Mouse (Mus musculus): ENCODE data around the gene P2ry6.

P2ry6 gene

GRCm38 (mm10) chr7:100952686-100953085 lies 21.8 kb downstream of the P2ry6 start:
- in situ Hi-C loops (cut with MboI; ENCODE audit: low pct_unique_long_range_greater_than_20kb in 1 of 2, low sequenced_read_pairs in 2 of 2, unreplicated experiment in 1 of 2) = loop anchor here in 1 of 2 experiments (10.0 kb wide), 1 partner anchor 92 kb away; no protein-coding TSS in a partner anchor

DNA sequence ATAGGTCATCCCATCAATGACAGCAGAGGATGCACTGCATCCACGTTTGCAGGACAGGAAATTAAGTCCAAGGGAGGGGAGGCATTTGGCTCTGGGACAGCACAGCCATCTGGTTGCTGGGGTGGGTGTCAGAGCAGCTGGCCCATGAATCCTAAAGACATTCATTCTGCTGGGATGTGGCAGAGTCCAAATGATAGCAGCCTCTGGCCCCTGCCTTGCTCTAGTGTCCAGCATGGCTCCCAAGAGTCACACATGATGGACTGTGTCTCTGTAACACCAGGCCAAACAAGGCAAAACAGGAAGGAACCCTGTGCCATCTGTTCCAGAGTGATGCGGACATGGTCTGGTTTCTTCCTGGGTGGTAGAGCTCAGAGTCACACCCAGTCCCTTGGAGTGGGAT lies 22.5 kb downstream of the P2ry6 start:
- in situ Hi-C loops (cut with MboI; ENCODE audit: low pct_unique_long_range_greater_than_20kb in 1 of 2, low sequenced_read_pairs in 2 of 2, unreplicated experiment in 1 of 2) = loop anchor here in 1 of 2 experiments (10.0 kb wide), 1 partner anchor 93 kb away; no protein-coding TSS in a partner anchor

- in situ Hi-C loops (cut with MboI; ENCODE audit: low pct_unique_long_range_greater_than_20kb in 1 of 2, low sequenced_read_pairs in 2 of 2, unreplicated experiment in 1 of 2) = loop anchor here in 1 of 2 experiments (10.0 kb wide), 1 partner anchor 94 kb away; no protein-coding TSS in a partner anchor
These were observed 23.9 kb downstream of the P2ry6 start for GRCm38 (mm10) chr7:100950481-100951010.

GRCm38 (mm10) chr7:100950031-100950430 lies 24.4 kb downstream of the P2ry6 start:
- in situ Hi-C loops (cut with MboI; ENCODE audit: low pct_unique_long_range_greater_than_20kb in 1 of 2, low sequenced_read_pairs in 2 of 2, unreplicated experiment in 1 of 2) = loop anchor here in 1 of 2 experiments (10.0 kb wide), 1 partner anchor 95 kb away; no protein-coding TSS in a partner anchor

GRCm38 (mm10) chr7:100944738-100945137 lies 29.7 kb downstream of the P2ry6 start:
- in situ Hi-C loops (cut with MboI; ENCODE audit: low pct_unique_long_range_greater_than_20kb in 1 of 2, low sequenced_read_pairs in 2 of 2, unreplicated experiment in 1 of 2) = no loop called here

GRCm38 (mm10) chr7:100944306-100944705 lies 30.1 kb downstream of the P2ry6 start:
- in situ Hi-C loops (cut with MboI; ENCODE audit: low pct_unique_long_range_greater_than_20kb in 1 of 2, low sequenced_read_pairs in 2 of 2, unreplicated experiment in 1 of 2) = no loop called here

GRCm38 (mm10) chr7:100942789-100943615 lies 31.4 kb downstream of the P2ry6 start:
- in situ Hi-C loops (cut with MboI; ENCODE audit: low pct_unique_long_range_greater_than_20kb in 1 of 2, low sequenced_read_pairs in 2 of 2, unreplicated experiment in 1 of 2) = no loop called here

DNA sequence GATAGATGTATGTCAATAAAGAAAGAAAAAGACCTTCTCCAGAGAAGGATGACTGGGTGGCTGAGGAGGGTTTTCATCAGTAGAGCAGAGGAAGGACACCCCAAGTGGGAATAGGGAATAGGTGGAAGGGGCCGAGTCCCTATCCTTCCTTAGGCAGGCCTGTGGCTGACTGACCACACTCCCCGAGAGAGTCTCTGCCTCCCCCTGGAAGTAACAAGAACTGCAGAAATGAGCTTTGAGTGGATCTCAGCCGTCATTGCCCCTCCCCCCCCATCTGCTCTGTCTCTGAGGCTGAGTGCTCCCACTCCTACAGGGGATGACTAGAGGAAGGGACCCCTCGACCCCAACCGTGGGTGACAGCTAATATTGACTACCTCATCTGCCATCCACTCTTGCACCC lies 33.3 kb downstream of the P2ry6 start:
- in situ Hi-C loops (cut with MboI; ENCODE audit: low pct_unique_long_range_greater_than_20kb in 1 of 2, low sequenced_read_pairs in 2 of 2, unreplicated experiment in 1 of 2) = no loop called here

- in situ Hi-C loops (cut with MboI; ENCODE audit: low pct_unique_long_range_greater_than_20kb in 1 of 2, low sequenced_read_pairs in 2 of 2, unreplicated experiment in 1 of 2) = no loop called here
These were observed 36.3 kb downstream of the P2ry6 start for GRCm38 (mm10) chr7:100938106-100938505.

DNA sequence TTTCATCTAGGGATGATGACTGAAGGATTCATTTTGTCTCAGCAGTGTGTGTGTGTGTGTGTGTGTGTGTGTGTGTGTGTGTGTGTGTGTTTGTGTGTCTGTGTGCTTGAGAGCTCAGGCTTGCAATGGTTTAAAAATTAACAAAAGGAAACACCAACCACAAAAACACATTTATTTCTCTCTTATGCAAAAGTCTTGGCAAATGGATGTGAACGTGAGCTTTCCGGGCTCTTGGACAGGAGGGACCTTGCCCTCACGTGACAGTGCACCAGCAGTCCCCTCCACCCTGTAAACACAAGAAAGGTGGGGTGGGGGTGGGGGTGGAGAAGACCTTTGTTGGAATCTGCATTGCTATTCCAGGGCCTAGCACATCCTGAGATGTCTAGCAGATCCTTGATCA lies 37.0 kb downstream of the P2ry6 start:
- in situ Hi-C loops (cut with MboI; ENCODE audit: low pct_unique_long_range_greater_than_20kb in 1 of 2, low sequenced_read_pairs in 2 of 2, unreplicated experiment in 1 of 2) = no loop called here

DNA sequence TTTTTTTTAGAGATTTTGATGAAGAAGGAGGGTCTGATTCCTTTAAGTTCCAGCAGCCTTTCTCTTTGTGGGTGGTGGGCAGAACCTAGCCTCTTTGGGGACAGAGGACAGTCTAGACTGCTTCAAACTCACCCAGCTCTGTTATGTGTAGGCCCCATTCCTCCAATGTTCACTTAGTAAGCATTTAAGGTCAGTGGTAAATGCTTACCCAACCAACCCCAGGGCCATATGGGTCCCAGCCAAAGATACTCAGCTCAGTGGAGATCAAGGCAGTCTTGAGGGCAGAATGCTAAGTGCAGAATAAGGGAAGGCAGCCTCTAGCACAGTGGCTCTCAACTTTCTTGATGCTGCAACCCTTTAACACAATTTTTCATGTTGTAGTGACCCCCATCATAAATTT lies 40.9 kb downstream of the P2ry6 start:
- in situ Hi-C loops (cut with MboI; ENCODE audit: low pct_unique_long_range_greater_than_20kb in 1 of 2, low sequenced_read_pairs in 2 of 2, unreplicated experiment in 1 of 2) = no loop called here

DNA sequence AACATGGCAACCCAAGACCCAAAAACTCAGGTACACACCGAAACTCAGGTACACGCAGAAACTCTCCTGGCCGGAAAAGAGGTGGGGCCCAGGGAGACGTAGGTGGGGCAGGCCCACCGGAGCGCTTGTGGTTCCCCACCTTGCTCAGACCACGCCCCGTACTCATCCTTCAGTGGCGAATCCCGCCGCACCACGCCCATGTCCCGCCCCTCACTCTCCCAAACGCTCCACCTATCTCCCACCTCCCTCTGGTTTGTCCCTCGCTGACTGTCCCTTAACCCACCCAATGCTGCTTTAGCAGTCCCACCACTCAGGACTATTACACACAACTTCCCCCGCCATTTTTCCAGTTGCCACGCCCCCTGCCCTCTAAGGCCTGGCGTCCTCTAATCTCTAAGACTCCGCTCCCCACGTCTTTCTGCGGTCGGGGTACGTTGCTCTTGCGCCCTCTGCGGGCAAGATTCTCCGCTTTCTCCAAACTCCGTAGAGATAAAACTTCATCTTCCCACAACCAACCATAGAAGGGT lies 41.9 kb downstream of the P2ry6 start:
- in situ Hi-C loops (cut with MboI; ENCODE audit: low pct_unique_long_range_greater_than_20kb in 1 of 2, low sequenced_read_pairs in 2 of 2, unreplicated experiment in 1 of 2) = no loop called here

GRCm38 (mm10) chr7:100931926-100932480 lies 42.4 kb downstream of the P2ry6 start, which contains the start of gene Arhgef17:
Gene Arhgef17 (minus strand): TSS chr7:100932107.
- in situ Hi-C loops (cut with MboI; ENCODE audit: low pct_unique_long_range_greater_than_20kb in 1 of 2, low sequenced_read_pairs in 2 of 2, unreplicated experiment in 1 of 2) = no loop called here

DNA sequence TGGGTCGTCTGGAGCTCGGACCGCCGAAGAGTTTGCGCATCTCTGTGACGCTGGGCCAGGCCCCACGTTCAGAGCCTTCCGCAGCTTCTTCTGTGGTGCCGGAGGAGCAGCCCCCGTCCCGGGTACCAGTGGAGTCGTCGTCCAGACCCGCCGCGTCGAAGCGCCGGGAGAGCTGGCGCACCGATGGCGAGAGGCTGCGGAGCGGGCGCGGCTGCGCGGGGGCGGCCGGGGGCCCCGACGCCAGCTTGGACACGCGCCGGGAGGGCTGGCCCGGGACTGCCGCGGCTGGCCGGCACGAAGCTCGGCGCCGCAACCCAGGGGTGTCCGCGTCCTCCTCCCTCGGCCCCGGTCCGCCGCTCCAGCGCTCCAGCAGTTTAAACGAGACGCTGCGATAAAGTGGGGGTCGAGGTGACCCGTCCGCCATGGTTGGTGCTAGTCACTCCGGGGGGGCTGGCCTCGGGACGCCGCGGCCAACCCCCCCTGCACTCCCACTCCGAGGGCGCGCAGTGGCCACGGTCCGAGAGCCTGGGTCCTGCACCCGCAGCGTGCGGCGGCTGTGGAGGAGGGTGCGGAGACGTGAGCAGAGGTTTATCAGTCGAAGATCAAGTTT lies 43.0 kb downstream of the P2ry6 start:
- in situ Hi-C loops (cut with MboI; ENCODE audit: low pct_unique_long_range_greater_than_20kb in 1 of 2, low sequenced_read_pairs in 2 of 2, unreplicated experiment in 1 of 2) = no loop called here

GRCm38 (mm10) chr7:100930619-100931315 lies 43.7 kb downstream of the P2ry6 start:
- in situ Hi-C loops (cut with MboI; ENCODE audit: low pct_unique_long_range_greater_than_20kb in 1 of 2, low sequenced_read_pairs in 2 of 2, unreplicated experiment in 1 of 2) = no loop called here

- in situ Hi-C loops (cut with MboI; ENCODE audit: low pct_unique_long_range_greater_than_20kb in 1 of 2, low sequenced_read_pairs in 2 of 2, unreplicated experiment in 1 of 2) = no loop called here
These were observed 44.7 kb downstream of the P2ry6 start for GRCm38 (mm10) chr7:100929639-100930303.

- in situ Hi-C loops (cut with MboI; ENCODE audit: low pct_unique_long_range_greater_than_20kb in 1 of 2, low sequenced_read_pairs in 2 of 2, unreplicated experiment in 1 of 2) = no loop called here
These were observed 46.0 kb downstream of the P2ry6 start for GRCm38 (mm10) chr7:100928456-100928855.

Measured in mouse embryonic stem cell (cell line).